Mouse (Mus musculus): ENCODE measurements around the gene Gm20696. TPM values are rescaled to one million over a fixed set of nuclear protein-coding genes. Genes with fewer than 3 reads are reported as not detected.

Gene Gm20696
- total and polyA plus RNA-seq, 3 experiments, result 0.59 TPM; not detected in 2

GRCm38 (mm10) chr6:99241625-99242395 is 424.8 kb downstream of the Gm20696 start:
- peak overlapping the region; percentile 45 for H3K4me2 ChIP-seq (ENCODE audit: insufficient read depth, low read depth, poor library complexity, severe bottlenecking)
- H3K4me1 ChIP-seq (ENCODE audit: control insufficient read depth in 1 of 2, insufficient read depth in 2 of 2), result peaks cover 23 to 29% of the 10 kb centered on the region in 2 experiments
- H3K27ac ChIP-seq (ENCODE audit: insufficient read depth, low read depth), result peak overlapping the region; percentile 91
- dilution Hi-C loops (cut with MboI; ENCODE audit: extremely low pct_ligation_motif_present, extremely low pct_unique_long_range_greater_than_20kb, low sequenced_read_pairs) (no loop called here), in situ Hi-C loops (cut with MboI; ENCODE audit: low pct_ligation_motif_present, low pct_unique_long_range_greater_than_20kb, low sequenced_read_pairs) (no loop called here)
- 0 out of 2 replicates have a peak overlapping the region, but pooled peaks have one; percentile 24 for H3K9ac ChIP-seq (ENCODE audit: insufficient read depth, low read depth)
- no peaks in the 10 kb centered on the region; the same call in 1 of the 2 replicates for H3K79me2 ChIP-seq (replicated peaks; ENCODE audit: control insufficient read depth, extremely low read depth, insufficient read depth, poor library complexity, severe bottlenecking)
- peaks cover 0 to 3% of the 10 kb centered on the region in 2 experiments for H3K36me3 ChIP-seq (replicated peaks in 1 of 2; ENCODE audit: control insufficient read depth in 1 of 2, insufficient read depth in 1 of 2, low read length in 1 of 2)
- peak; percentile 78 for DNase-seq (ENCODE audit: extremely low read depth)
- H3K27me3 ChIP-seq (replicated peaks), result no peaks in the 10 kb centered on the region
- TF ChIP-seq ZC3H11A (IDR thresholded peaks at IDR 0.05; ENCODE audit: low read depth, low read length) (no peak), EP300 (IDR thresholded peaks at IDR 0.05; ENCODE audit: low read length) (peak; percentile 74), E2F4 (IDR thresholded peaks at IDR 0.05; ENCODE audit: insufficient replicate concordance, low read depth, low read length) (no peak), MAX (IDR thresholded peaks at IDR 0.05; ENCODE audit: low read length) (0 out of 2 replicates have a peak, but pooled peaks have one; percentile 9), MAFK (IDR thresholded peaks at IDR 0.05; ENCODE audit: insufficient replicate concordance, low read length) (0 out of 2 replicates have a peak, but pooled peaks have one; percentile 46), GABPA (IDR thresholded peaks at IDR 0.05; ENCODE audit: insufficient replicate concordance, low read depth, low read length) (no peak), MYC (IDR thresholded peaks at IDR 0.05; ENCODE audit: low read depth, low read length) (peak; percentile 50; the same call in 1 of the 2 replicates), MXI1 (IDR thresholded peaks at IDR 0.05; ENCODE audit: low read depth, low read length) (no peak), BHLHE40 (IDR thresholded peaks at IDR 0.05; ENCODE audit: low read depth, low read length) (peak; percentile 82), ETS1 (conservative IDR thresholded peaks at IDR 0.05; ENCODE audit: low read depth, low read length) (peak; percentile 19; the same call in 1 of the 2 replicates), MEF2A (IDR thresholded peaks at IDR 0.05; ENCODE audit: borderline replicate concordance, low read depth, low read length) (peak; percentile 31; the same call in 1 of the 2 replicates), ELF1 (IDR thresholded peaks at IDR 0.05; ENCODE audit: low read depth, low read length) (peak; percentile 54), TCF12 (IDR thresholded peaks at IDR 0.05; ENCODE audit: low read depth, low read length) (0 out of 2 replicates have a peak, but pooled peaks have one; percentile 40)
- H3K4me3 ChIP-seq (replicated peaks in 1 of 3; ENCODE audit: low read depth in 2 of 3, low read length in 2 of 3, poor library complexity in 1 of 3), result peak overlapping the region in 1 of 3 experiments; percentile 19
- H3K9me3 ChIP-seq (replicated peaks; ENCODE audit: low read length), result no peaks in the 10 kb centered on the region

GRCm38 (mm10) chr6:99240764-99241163 is 425.8 kb downstream of the Gm20696 start:
- Histone ChIP-seq H3K9me3 (replicated peaks; ENCODE audit: low read length) (no peaks in the 10 kb centered on the region), H3K4me1 (ENCODE audit: control insufficient read depth in 1 of 2, insufficient read depth in 2 of 2) (peaks cover 23 to 29% of the 10 kb centered on the region in 2 experiments), H3K4me2 (ENCODE audit: insufficient read depth, low read depth, poor library complexity, severe bottlenecking) (no peak overlapping the region), H3K27ac (ENCODE audit: insufficient read depth, low read depth) (no peak overlapping the region), H3K36me3 (replicated peaks in 1 of 2; ENCODE audit: control insufficient read depth in 1 of 2, insufficient read depth in 1 of 2, low read length in 1 of 2) (no peaks in the 10 kb centered on the region), H3K27me3 (replicated peaks) (no peaks in the 10 kb centered on the region), H3K4me3 (replicated peaks in 1 of 3; ENCODE audit: low read depth in 2 of 3, low read length in 2 of 3, poor library complexity in 1 of 3) (no peak overlapping the region), H3K9ac (ENCODE audit: insufficient read depth, low read depth) (no peak overlapping the region), H3K79me2 (replicated peaks; ENCODE audit: control insufficient read depth, extremely low read depth, insufficient read depth, poor library complexity, severe bottlenecking) (no peaks in the 10 kb centered on the region; the same call in 1 of the 2 replicates)
- no peak for TF ChIP-seq KAT2A (IDR thresholded peaks at IDR 0.05; ENCODE audit: insufficient replicate concordance, low read length)
- no peak for TF ChIP-seq NELFE (IDR thresholded peaks at IDR 0.05; ENCODE audit: low read depth, low read length)
- no peak for TF ChIP-seq MAZ (IDR thresholded peaks at IDR 0.05; ENCODE audit: low read depth, low read length)
- no peak for TF ChIP-seq MAX (IDR thresholded peaks at IDR 0.05; ENCODE audit: low read length)
- no peak for TF ChIP-seq UBTF (IDR thresholded peaks at IDR 0.05; ENCODE audit: low read depth, low read length)
- TF ChIP-seq IRF4 (IDR thresholded peaks at IDR 0.05; ENCODE audit: low read depth, low read length), result no peak
- TF ChIP-seq RCOR1 (conservative IDR thresholded peaks at IDR 0.05; ENCODE audit: low read depth, low read length), result no peak
- TF ChIP-seq SIN3A (IDR thresholded peaks at IDR 0.05; ENCODE audit: low read length), result no peak
- TF ChIP-seq GABPA (IDR thresholded peaks at IDR 0.05; ENCODE audit: insufficient replicate concordance, low read depth, low read length), result no peak
- no peak for TF ChIP-seq RAD21 (IDR thresholded peaks at IDR 0.05; ENCODE audit: low read depth, low read length)
- no peak for TF ChIP-seq MYC (IDR thresholded peaks at IDR 0.05; ENCODE audit: low read depth, low read length)
- no peak for TF ChIP-seq POLR2A (IDR thresholded peaks at IDR 0.05; ENCODE audit: low read depth, low read length)
- TF ChIP-seq MAFK (IDR thresholded peaks at IDR 0.05; ENCODE audit: insufficient replicate concordance, low read length), result no peak
- no peak for TF ChIP-seq ZMIZ1 (IDR thresholded peaks at IDR 0.05; ENCODE audit: low read depth, low read length)
- no peak for TF ChIP-seq MEF2A (IDR thresholded peaks at IDR 0.05; ENCODE audit: borderline replicate concordance, low read depth, low read length)
- DNase-seq (ENCODE audit: extremely low read depth), result no peak
- in situ Hi-C loops (cut with MboI; ENCODE audit: low pct_ligation_motif_present, low pct_unique_long_range_greater_than_20kb, low sequenced_read_pairs) (no loop called here), dilution Hi-C loops (cut with MboI; ENCODE audit: extremely low pct_ligation_motif_present, extremely low pct_unique_long_range_greater_than_20kb, low sequenced_read_pairs) (no loop called here)
